Mouse (Mus musculus) lung, adult 18-20 months (tissue): Measurements from ENCODE around the gene Dnajc27.

ENCODE experiments used
- DNase-seq, 2 experiments: peaks; one replicate each; pipeline ENCODE4 v3.0.0; 2022; ENCODE audit warnings: mixed read lengths in 2 of 2

Dnajc27 gene

GRCm38 (mm10) chr12:4082132-4083001, at the start of gene Dnajc27:
Gene Dnajc27 (plus strand): TSS chr12:4082583.
- DNase-seq = peak; percentile 93

GRCm38 (mm10) chr12:4036157-4036556, 46.2 kb upstream of the Dnajc27 start:
- DNase-seq = no peak

- DNase-seq = no peak
Observed at GRCm38 (mm10) chr12:4037511-4037910, 44.9 kb upstream of the Dnajc27 start.

DNA sequence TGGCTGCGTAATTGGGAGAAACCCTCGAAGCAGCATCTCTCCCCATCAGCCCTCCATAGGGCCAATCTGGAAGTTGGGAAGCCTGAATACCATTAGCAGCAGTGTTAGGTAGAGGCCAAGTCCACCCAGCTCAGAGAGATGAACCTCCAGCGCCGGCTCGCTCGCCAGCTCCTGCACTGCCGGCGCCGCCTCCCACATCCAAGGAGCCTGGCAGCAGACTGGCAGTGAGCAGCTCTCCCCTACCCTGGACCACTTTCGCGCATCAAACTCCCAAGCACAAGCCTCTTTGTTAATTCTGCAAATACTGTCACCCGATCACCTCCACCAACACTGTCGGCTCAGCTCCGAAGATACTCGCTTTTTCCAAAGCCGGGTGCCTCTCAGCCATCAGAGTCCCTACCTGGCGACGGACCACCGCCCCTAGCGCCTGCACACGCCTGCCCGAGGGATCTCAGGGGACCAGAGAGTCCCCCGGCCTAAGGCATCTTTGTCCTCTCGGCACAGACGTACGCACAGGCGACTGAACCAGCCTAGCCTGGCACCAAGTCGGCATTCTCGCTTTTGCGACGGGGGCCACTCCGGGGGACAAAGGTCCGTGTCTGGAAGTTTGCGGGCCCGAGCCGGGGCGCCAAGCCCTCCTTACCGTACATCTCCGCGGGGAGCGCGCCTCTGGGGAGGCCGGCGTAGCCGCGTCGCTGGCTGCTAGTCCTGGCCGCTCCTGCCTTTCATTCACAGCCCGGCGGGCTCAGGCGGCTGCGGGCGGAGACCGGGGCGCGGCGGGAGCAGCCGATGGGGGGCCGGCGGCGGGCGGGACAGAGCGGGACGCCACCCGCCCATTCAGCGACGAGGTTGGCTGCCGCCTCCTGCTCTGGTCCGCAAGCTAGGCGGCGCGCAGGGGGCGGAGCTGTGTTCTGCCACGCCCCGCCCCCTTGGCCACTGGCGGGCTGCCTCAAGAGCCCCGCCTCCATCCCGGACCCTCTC, 44.0 kb upstream of the Dnajc27 start, which contains the start of gene Efr3b:
Efr3b (minus strand) TSS at position 855 of the 981 bp plus-strand sequence.
- DNase-seq = peak; percentile 80 to 84

- DNase-seq = no peak
Observed at GRCm38 (mm10) chr12:4039046-4039445, 43.3 kb upstream of the Dnajc27 start.

- DNase-seq = no peak
Observed at GRCm38 (mm10) chr12:4042411-4042810, 40.0 kb upstream of the Dnajc27 start.

DNA sequence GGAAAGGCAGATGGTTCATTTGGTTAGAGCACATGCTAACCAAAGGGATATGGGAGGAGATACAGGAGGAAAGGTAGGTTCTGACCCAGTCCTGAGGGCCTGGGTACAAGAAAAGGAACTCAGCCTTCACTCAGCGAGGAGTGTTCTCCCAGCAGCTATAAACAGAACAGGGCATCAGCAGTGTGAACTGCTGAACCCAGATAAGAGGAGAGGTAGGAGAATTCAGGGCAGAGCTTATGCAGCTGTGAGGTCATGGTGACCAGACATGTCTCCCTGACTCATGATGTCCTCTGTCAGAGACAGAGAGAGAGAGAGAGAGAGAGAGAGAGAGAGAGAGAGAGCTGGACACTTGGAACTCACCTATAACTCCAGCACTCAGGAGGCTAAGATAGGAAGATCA, 36.4 kb upstream of the Dnajc27 start:
- no peak for DNase-seq

DNA sequence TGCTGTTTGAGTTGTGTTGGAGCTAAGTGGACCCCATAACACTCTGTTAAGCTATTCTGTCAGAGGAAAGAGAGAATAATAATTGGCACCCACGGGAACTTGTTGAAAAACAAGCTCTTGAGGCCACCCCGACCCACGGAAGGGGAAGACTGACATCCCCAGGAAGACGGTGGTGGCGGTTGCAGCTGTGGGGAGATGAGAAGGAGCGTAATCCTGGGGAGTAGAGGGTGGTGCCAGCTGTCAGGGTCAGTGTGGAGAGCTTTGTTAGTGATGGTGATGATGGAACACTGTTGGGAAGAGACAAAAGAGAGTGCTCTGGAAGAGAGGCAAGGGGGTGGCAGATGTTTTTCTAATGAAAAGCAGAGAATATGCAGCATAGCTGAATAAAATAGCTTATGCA, 34.4 kb upstream of the Dnajc27 start:
- DNase-seq = no peak

- no peak for DNase-seq
Observed at GRCm38 (mm10) chr12:4050861-4051425, 31.4 kb upstream of the Dnajc27 start.

DNA sequence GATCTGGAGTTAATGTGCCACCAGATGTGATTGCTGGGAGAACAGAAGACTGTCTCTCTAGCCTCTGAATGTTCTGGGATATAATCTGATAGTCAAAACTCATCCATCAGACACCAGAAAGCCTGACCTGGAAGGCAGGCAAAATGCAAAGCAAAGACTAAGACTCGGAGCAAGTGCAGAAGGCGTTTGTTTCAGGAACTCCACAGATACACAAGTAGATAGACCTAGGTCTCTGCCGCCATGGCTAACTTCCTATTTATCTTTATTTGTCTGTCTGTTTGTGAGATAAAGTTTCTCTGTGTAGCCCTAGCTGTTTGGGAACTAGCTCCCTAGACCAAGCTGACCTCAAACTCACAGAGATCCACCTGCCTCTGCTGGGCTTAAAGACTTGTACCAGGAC, 28.7 kb upstream of the Dnajc27 start:
- DNase-seq = no peak

- DNase-seq = no peak
Observed at GRCm38 (mm10) chr12:4054845-4055244, 27.5 kb upstream of the Dnajc27 start.

DNA sequence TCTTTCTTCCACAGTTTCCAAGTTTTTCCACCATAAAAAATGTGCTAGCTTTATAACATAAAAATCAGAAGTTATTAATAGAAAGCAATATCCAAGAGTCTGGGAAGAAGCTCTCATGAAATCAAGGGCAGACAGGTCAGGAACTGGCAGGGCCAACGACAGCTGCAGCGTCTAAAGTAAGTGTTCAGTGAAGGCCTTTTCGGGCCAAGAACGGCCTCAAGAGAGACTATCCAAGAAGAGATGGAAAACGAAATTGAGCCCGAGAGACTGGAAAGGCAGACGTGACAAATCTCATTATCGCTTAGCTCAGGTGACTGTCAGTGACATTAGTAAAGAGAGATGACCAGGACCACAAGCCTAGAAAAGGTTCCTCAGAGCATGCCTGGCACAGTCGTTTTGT, 24.1 kb upstream of the Dnajc27 start:
- no peak for DNase-seq

DNA sequence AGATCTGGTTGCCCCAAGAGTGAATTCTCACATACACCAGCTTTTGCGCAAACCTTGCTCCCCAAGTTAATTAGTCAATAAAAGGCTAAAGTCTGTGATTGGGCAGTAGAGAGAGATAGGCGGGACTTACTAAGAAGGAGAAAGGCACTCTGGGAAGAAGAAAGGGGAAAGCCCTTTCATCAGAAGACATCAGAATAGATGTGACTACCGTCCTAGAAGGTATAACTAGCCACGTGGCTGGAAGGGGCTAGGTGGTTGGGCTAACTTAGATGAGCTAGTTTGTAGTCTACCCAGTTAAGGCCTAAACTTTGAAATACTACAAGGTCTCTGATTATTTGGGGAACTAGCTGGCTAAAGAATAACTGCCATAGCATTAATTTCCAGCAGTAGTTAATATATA, 22.7 kb upstream of the Dnajc27 start:
- no peak for DNase-seq

- no peak for DNase-seq
Observed at GRCm38 (mm10) chr12:4065498-4065897, 16.9 kb upstream of the Dnajc27 start.

- DNase-seq = no peak
Observed at GRCm38 (mm10) chr12:4065944-4066343, 16.4 kb upstream of the Dnajc27 start.

GRCm38 (mm10) chr12:4066681-4067459, 15.5 kb upstream of the Dnajc27 start:
- no peak for DNase-seq

DNA sequence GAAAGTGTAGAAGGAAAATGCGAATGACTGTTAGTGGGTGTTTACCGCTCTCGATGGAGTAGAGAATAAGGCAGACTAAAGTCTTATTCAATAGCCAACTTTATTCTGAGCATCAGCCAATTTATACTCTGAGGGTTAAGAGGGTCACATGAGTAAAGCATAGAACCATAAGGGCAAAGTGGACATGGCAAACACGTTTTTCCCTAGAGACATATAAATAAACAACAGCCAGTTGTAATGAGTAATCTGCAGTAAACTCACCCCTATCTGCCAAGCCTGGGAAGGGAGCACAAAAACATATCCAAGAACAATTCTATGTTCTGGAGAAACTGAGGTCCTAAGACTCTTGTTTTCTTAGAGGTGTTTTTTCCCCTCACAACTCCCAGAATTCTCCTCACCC, 13.8 kb upstream of the Dnajc27 start:
- DNase-seq = no peak

DNA sequence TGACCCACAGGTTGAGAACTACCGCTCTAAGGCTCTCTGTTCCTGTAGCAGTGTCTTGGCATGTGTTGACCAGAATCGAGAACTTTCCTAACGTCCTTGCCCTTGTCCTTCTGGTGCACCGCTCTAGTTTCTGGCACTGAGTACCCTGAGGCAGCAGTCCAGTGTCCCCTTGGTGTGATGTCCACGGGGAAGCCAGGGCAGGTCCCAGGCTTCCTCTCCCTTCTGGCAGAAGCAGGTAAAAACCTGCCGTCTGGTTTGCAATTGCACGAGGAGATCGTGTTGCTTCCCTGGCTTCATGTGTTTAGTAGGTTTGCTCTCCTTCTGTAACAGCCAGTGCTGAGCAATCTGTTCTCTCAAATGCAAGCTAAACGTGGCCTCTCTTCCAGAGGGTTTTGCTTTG, 10.7 kb upstream of the Dnajc27 start:
- DNase-seq = no peak

DNA sequence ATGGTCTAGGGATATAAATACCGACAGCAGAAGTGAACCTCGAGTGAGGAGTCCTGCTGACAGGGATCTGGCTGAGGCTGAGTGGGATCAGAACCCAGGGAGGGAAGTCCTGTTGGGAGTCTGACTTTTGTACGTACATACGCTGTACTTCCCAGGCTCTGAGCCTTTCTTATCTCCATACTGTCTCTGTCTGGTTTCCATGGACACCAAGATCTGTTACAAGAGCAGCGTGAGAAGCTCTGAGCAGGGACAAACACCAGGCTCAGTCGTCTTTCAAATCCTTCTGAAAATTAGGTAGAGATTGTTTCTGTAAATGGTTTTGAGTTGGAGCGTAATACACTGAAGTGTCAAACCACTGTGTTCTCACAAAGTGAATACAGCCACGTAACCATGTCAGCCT, 7.0 kb upstream of the Dnajc27 start:
- no peak for DNase-seq

DNA sequence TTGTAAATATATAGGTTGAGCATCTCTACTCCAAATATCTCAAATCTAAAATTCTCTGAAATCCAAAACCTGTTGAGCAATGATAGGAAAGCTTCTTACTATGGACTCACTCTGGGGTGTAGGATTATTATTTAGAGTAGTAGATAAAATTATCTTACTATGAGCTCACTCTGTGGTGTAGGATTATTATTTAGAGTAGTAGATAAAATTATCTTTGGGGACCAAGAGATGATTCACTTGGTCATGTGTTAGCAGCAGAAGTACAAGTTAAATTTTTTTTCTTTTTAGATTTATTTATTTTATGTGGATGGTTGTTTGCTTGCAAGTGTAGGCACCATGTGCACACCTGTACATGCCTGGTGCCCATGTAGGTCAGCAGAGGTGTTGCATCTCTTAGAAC, 6.0 kb upstream of the Dnajc27 start:
- no peak for DNase-seq

DNA sequence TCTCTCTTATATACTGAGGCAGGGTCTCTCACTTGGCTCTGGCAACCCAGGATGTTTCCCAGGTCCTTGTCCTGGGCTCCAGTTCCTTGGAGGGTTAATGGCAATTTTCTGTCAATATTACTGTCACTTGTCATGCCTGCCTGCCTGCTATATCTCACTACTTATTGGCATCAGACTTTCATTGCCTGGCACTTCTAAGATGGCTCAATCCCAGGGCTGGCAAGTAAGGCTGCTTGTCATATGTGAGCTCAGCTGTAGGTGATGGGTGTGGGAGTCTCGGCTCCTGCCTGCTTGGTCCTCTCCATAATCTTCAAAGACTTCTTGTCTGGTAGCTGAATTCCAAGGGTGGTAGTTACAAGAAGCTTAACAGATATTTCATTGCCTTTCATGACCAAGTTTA, 4.3 kb upstream of the Dnajc27 start:
- DNase-seq = no peak

GRCm38 (mm10) chr12:4080311-4080710, 2.1 kb upstream of the Dnajc27 start:
- DNase-seq = peak; percentile 59 to 64
